Mouse (Mus musculus) olfactory bulb, adult 2 months (tissue): ENCODE data around the gene Gm45837.

ENCODE experiments used
- CTCF ChIP-seq: fragments of 200-500 bp; IDR thresholded peaks from 2 replicates; pipeline ENCODE4 v1.5.1; 2012; ENCODE audit warnings: low read depth, mild to moderate bottlenecking, low read length, moderate library complexity; ENCODE audit not compliant: insufficient read depth
- POLR2A ChIP-seq: fragments of 200-500 bp; IDR thresholded peaks from 2 replicates; pipeline ENCODE4 v1.6.1; 2012; ENCODE audit warnings: mild to moderate bottlenecking, low read depth, low read length, moderate library complexity; ENCODE audit not compliant: insufficient read depth

DNA sequence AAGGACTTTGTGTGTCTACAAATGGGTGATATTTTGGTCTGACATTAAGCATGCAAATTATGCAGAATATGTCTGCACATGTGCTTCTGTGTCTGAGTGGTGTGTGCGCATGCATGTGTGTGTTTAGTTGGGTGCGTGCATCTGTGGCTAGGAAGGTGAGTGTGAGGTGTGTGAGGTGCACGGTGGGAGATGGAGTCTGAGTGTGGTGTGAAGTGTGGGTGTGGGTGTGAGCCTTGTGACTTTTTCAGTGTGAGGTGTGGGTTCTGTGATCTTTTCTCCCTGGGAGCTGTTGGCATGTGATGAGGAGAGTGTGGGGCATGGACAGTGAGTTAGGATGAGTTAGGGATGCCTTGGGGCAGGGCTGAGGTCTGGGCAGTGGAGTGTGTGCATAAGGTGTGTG is 42.6 kb downstream of the Gm45837 start:
- TF ChIP-seq CTCF (no peak), POLR2A (no peak)
